Mouse (Mus musculus) spleen, adult 2 months (tissue): ENCODE results near the gene Tmtc1. TPM values are rescaled to one million over a fixed set of nuclear protein-coding genes. Genes with fewer than 3 reads are reported as not detected.

ENCODE experiments used
- DNase-seq, 2 experiments: peaks; one replicate each; pipeline versions ENCODE4 v3.0.0 to v3.0.0-alpha.2; 2012 to 2021; ENCODE audit warnings: low spot score in 2 of 2, low read depth in 1 of 2
- H3K27ac ChIP-seq: fragments of 200-500 bp; 2 replicates; pipeline ENCODE4 v1.5.1; 2012; ENCODE audit warnings: low read length, inconsistent platforms; ENCODE audit not compliant: insufficient read depth
- H3K27me3 ChIP-seq: fragments of 200-500 bp; 2 replicates; pipeline ENCODE4 v1.6.1; 2012; ENCODE audit warnings: mild to moderate bottlenecking, moderate library complexity, low read length, inconsistent platforms; ENCODE audit not compliant: control insufficient read depth, insufficient read depth
- H3K36me3 ChIP-seq: fragments of 200-500 bp; 2 replicates; pipeline ENCODE4 v1.6.1; 2012; ENCODE audit warnings: mild to moderate bottlenecking, low read length, inconsistent platforms; ENCODE audit not compliant: control insufficient read depth, insufficient read depth
- H3K4me1 ChIP-seq: fragments of 200-500 bp; 2 replicates; pipeline ENCODE4 v1.6.1; 2011; ENCODE audit warnings: inconsistent platforms; ENCODE audit not compliant: control insufficient read depth, insufficient read depth, insufficient read length
- H3K4me3 ChIP-seq: fragments of 200-500 bp; 2 replicates; pipeline ENCODE4 v1.5.1; 2011; ENCODE audit warnings: mild to moderate bottlenecking, inconsistent platforms; ENCODE audit not compliant: insufficient read depth, insufficient read length; ENCODE audit errors: extremely low read depth
- CTCF ChIP-seq: fragments of 200-500 bp; IDR thresholded peaks from 2 replicates; pipeline ENCODE4 v1.5.1; 2011; ENCODE audit warnings: mild to moderate bottlenecking, inconsistent platforms; ENCODE audit not compliant: insufficient read depth, insufficient read length, insufficient replicate concordance; ENCODE audit errors: extremely low read depth
- POLR2A ChIP-seq: fragments of 200-500 bp; IDR thresholded peaks from 2 replicates; pipeline ENCODE4 v1.6.1; 2011; ENCODE audit warnings: low read depth, low read length, inconsistent platforms
- WGBS: fragments of 180-500 bp; shearing (Covaris S2); methylation state at CpG from one replicate; pipeline ENCODE4 v1.1.7; 2018; 5-methylcytosine and 5-hydroxymethylcytosine counted together
- polyA plus RNA-seq: library from polyadenylated mRNA; depleted of rRNA; stranded (reverse); fragments of >200 nt; gene quantifications from 2 replicates; pipeline ENCODE4 v1.2.3, GENCODE M21; 2012

Gene Tmtc1
- polyA plus RNA-seq, 1 experiment, result 5.2 TPM

GRCm38 (mm10) chr6:148446113-148446512 lies 1.9 kb upstream of the Tmtc1 start:
- H3K27me3 ChIP-seq, result peaks cover 12% of the 10 kb centered on the region
- 57% methylated on average over 3 of the region's 3 CpGs for WGBS
- H3K27ac ChIP-seq, result no peak overlapping the region

GRCm38 (mm10) chr6:148444796-148445195 lies 607 bp upstream of the Tmtc1 start:
- no peak for TF ChIP-seq CTCF
- no peak for TF ChIP-seq POLR2A
- Histone ChIP-seq H3K27ac (0 out of 2 replicates have a peak overlapping the region, but pooled peaks have one; percentile 1), H3K36me3 (no peaks in the 10 kb centered on the region), H3K27me3 (peaks cover 12% of the 10 kb centered on the region), H3K4me1 (peaks cover 5% of the 10 kb centered on the region), H3K4me3 (peak overlapping the region; percentile 53)
- 6% methylated on average over 9 of the region's 9 CpGs for WGBS
- DNase-seq, result no peak

More at GRCm38 (mm10) chr6:148446113-148446512, 1.9 kb upstream of the Tmtc1 start:
- no peak overlapping the region for H3K4me3 ChIP-seq
- no peak for TF ChIP-seq POLR2A
- no peak for TF ChIP-seq CTCF
- no peaks in the 10 kb centered on the region for H3K36me3 ChIP-seq
- peaks cover 5% of the 10 kb centered on the region for H3K4me1 ChIP-seq
- no peak for DNase-seq

GRCm38 (mm10) chr6:148443291-148443725 lies 881 bp downstream of the Tmtc1 start:
- Histone ChIP-seq H3K36me3 (no peaks in the 10 kb centered on the region), H3K27ac (no peak overlapping the region), H3K4me3 (no peak overlapping the region; the same call in 1 of the 2 replicates), H3K27me3 (peaks cover 12% of the 10 kb centered on the region), H3K4me1 (peaks cover 5% of the 10 kb centered on the region)
- DNase-seq, result no peak
- TF ChIP-seq POLR2A (no peak), CTCF (no peak)
- 7% methylated on average over 15 of the region's 15 CpGs for WGBS

- 5% methylated on average over 27 of the region's 27 CpGs for WGBS
- TF ChIP-seq CTCF (no peak), POLR2A (no peak)
- Histone ChIP-seq H3K27ac (no peak overlapping the region), H3K4me1 (peaks cover 5% of the 10 kb centered on the region), H3K27me3 (peaks cover 12% of the 10 kb centered on the region), H3K36me3 (no peaks in the 10 kb centered on the region), H3K4me3 (no peak overlapping the region)
- DNase-seq, result no peak
Measured at GRCm38 (mm10) chr6:148442671-148443290, 1.4 kb downstream of the Tmtc1 start.

GRCm38 (mm10) chr6:148441871-148442270 lies 2.3 kb downstream of the Tmtc1 start:
- WGBS, result 39% methylated on average over 5 of the region's 5 CpGs
- H3K4me1 ChIP-seq, result peaks cover 5% of the 10 kb centered on the region
- H3K4me3 ChIP-seq, result no peak overlapping the region
- TF ChIP-seq POLR2A (no peak), CTCF (no peak)
- no peak overlapping the region for H3K27ac ChIP-seq
- H3K27me3 ChIP-seq, result peaks cover 12% of the 10 kb centered on the region
- no peak for DNase-seq
- H3K36me3 ChIP-seq, result no peaks in the 10 kb centered on the region

- Histone ChIP-seq H3K27ac (no peak overlapping the region), H3K4me3 (no peak overlapping the region), H3K4me1 (peaks cover 6% of the 10 kb centered on the region), H3K27me3 (peaks cover 7% of the 10 kb centered on the region), H3K36me3 (no peaks in the 10 kb centered on the region)
- no peak for DNase-seq
- WGBS, result 88% methylated on average over 4 of the region's 4 CpGs
- no peak for TF ChIP-seq POLR2A
- TF ChIP-seq CTCF, result no peak
Measured at GRCm38 (mm10) chr6:148439101-148439500, 5.1 kb downstream of the Tmtc1 start.

GRCm38 (mm10) chr6:148437565-148437964 lies 6.6 kb downstream of the Tmtc1 start:
- DNase-seq, result no peak
- H3K27me3 ChIP-seq, result no peaks in the 10 kb centered on the region
- H3K4me3 ChIP-seq, result no peak overlapping the region
- no peaks in the 10 kb centered on the region for H3K36me3 ChIP-seq
- peaks cover 6% of the 10 kb centered on the region; the same call in 1 of the 2 replicates for H3K4me1 ChIP-seq
- H3K27ac ChIP-seq, result no peak overlapping the region
- TF ChIP-seq POLR2A (no peak), CTCF (no peak)
- 94% methylated on average over 1 of the region's 1 CpGs for WGBS
